Mouse (Mus musculus): Measurements from ENCODE around the gene Rbms2.
A peak's percentile ranks its signal among the peaks of the same experiment; 100 is the strongest.

Rbms2 gene

GRCm38 (mm10) chr10:128135374-128135773 lies 44.7 kb downstream of the Rbms2 start:
- DNase-seq (ENCODE audit: low spot score), result no peak

GRCm38 (mm10) chr10:128133650-128134332 lies 46.3 kb downstream of the Rbms2 start:
- no peak for DNase-seq (ENCODE audit: low spot score)

- DNase-seq (ENCODE audit: low spot score), result no peak
Observed at GRCm38 (mm10) chr10:128131812-128132211, 48.3 kb downstream of the Rbms2 start.

GRCm38 (mm10) chr10:128131297-128131696 lies 48.8 kb downstream of the Rbms2 start:
- DNase-seq (ENCODE audit: low spot score), result no peak

GRCm38 (mm10) chr10:128128143-128128542 lies 52.0 kb downstream of the Rbms2 start:
- no peak for DNase-seq (ENCODE audit: low spot score)

- DNase-seq (ENCODE audit: low spot score), result no peak
Observed at GRCm38 (mm10) chr10:128127497-128127896, 52.6 kb downstream of the Rbms2 start.

GRCm38 (mm10) chr10:128125951-128126350 lies 54.1 kb downstream of the Rbms2 start:
- DNase-seq (ENCODE audit: low spot score), result no peak

GRCm38 (mm10) chr10:128124831-128125230 lies 55.3 kb downstream of the Rbms2 start:
- DNase-seq (ENCODE audit: low spot score), result no peak

- DNase-seq (ENCODE audit: low spot score), result no peak
Observed at GRCm38 (mm10) chr10:128123833-128124232, 56.3 kb downstream of the Rbms2 start.

GRCm38 (mm10) chr10:128111227-128111626 lies 68.9 kb downstream of the Rbms2 start:
- DNase-seq (ENCODE audit: low spot score), result no peak

GRCm38 (mm10) chr10:128110103-128110761 lies 69.9 kb downstream of the Rbms2 start:
- DNase-seq (ENCODE audit: low spot score), result no peak

GRCm38 (mm10) chr10:128097587-128097971 lies 82.5 kb downstream of the Rbms2 start:
- peak; percentile 77 for DNase-seq (ENCODE audit: low spot score)

GRCm38 (mm10) chr10:128096693-128097586 lies 83.2 kb downstream of the Rbms2 start:
- peak; percentile 95 for DNase-seq (ENCODE audit: low spot score)

GRCm38 (mm10) chr10:128096313-128096692 lies 83.8 kb downstream of the Rbms2 start:
- DNase-seq (ENCODE audit: low spot score), result no peak

GRCm38 (mm10) chr10:128095003-128095636 lies 85.0 kb downstream of the Rbms2 start:
- DNase-seq (ENCODE audit: low spot score), result no peak

- DNase-seq (ENCODE audit: low spot score), result peak; percentile 90
Observed at GRCm38 (mm10) chr10:128094340-128094968, 85.6 kb downstream of the Rbms2 start.

- peak; percentile 59 for DNase-seq (ENCODE audit: low spot score)
Observed at GRCm38 (mm10) chr10:128093496-128094294, 86.4 kb downstream of the Rbms2 start.

- DNase-seq (ENCODE audit: low spot score), result peak; percentile 90
Observed at GRCm38 (mm10) chr10:128092506-128093495, 87.3 kb downstream of the Rbms2 start.

Measured in testis, postnatal 10 days (tissue).